Mouse (Mus musculus): ENCODE data around the gene Dkc1.
A peak's percentile ranks its signal among the peaks of the same experiment; 100 is the strongest.
"Not testable (repeated sequence)": the region's sequence is repeated elsewhere in the genome, so short reads cannot be mapped to it uniquely, and the experiment has no call there.

Dkc1 gene

DNA sequence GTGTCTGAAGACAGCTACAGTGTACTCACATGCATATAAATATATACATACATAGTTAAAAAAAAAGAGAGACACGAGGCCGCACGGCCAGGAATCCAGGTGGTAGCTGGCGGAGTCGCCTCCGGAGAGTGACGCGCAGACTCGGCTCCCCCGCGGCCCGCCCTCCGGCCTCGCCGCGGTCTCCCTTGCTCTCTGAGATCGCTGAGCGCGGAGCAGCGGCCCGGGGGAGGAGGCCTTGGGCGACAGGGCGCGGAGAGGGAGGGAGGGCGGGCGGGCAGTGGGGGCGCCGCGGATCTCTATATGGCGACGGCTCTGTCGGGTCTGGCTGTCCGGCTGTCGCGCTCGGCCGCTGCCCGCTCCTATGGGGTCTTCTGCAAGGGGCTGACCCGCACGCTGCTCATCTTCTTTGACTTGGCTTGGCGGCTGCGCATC is 47.5 kb downstream of the Dkc1 start:
- not testable (repeated sequence) for DNase-seq

GRCm38 (mm10) chrX:75148414-75148813 is 52.8 kb downstream of the Dkc1 start:
- no peak for DNase-seq

- DNase-seq = no peak
Observed at GRCm38 (mm10) chrX:75150304-75150703, 54.6 kb downstream of the Dkc1 start.

GRCm38 (mm10) chrX:75152249-75152648 is 56.6 kb downstream of the Dkc1 start:
- DNase-seq = no peak

GRCm38 (mm10) chrX:75155576-75156243 is 60.1 kb downstream of the Dkc1 start:
- peak in 1 of 2 experiments; percentile 30 for DNase-seq
